Mouse (Mus musculus) bone marrow macrophage, adult 2 months (primary cell): Measurements from ENCODE around the gene Thada.

ENCODE experiments used
- CTCF ChIP-seq: IDR thresholded peaks from 2 replicates; pipeline ENCODE4 v1.5.1; 2012; ENCODE audit warnings: low read depth, mild to moderate bottlenecking, low read length, moderate library complexity
- POLR2A ChIP-seq: IDR thresholded peaks from 2 replicates; pipeline ENCODE4 v1.6.1; 2012; ENCODE audit warnings: mild to moderate bottlenecking, low read depth, low read length, borderline replicate concordance

GRCm38 (mm10) chr17:84238174-84238573 lies 227.8 kb downstream of the Thada start:
- no peak for TF ChIP-seq CTCF
- no peak for TF ChIP-seq POLR2A
